Mouse (Mus musculus): ENCODE measurements around the gene Ivns1abp. TPM values are rescaled to one million over a fixed set of nuclear protein-coding genes. Genes with fewer than 3 reads are reported as not detected.

The Ivns1abp gene
- polyA plus RNA-seq (2012; rRNA removed) = 85.7 and 93.8 TPM in 2 replicates

DNA sequence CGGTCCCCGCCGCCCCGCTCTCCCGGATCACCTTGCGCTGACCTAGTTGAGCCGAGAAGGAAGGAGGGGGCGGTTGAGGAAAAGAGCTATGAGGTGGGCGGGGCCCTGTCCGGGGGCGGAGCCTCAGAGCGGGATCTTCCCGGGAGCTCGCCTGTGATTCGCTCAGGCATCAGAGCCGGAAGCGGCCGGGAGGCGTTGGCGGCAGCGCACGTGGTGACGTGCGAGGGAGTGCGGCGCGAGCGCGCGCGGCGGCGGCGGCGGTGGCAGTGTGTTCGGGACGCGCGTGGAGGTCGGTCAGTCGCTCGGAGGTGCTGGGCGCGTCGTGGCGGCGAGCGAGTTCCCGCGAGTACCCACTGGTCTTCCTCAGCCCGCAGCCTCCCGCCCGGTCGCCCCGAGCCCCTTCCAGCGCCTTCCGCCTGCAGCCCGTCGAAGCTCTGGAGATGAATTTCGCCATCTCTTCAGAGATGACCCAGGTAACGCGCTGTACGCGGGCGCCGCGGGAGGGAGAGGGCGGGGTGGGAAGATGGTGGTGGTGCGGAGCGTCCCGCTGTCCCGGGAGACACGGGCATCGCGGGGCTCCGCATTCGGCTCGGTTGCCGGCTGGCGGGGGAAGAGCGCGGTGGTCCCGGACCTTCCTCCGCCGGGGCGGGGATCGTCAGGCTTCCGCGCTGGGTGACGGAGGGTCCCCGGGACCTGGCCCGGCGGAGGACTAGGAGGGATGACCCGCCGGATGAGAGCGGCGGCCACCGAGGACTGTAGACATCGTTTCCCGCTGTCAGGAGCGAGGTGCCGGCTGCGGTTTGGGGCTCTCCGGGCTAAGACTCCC lies at the start of gene Ivns1abp:
Gene Ivns1abp, plus strand, starts transcription at position 195 of the 826 bp plus-strand sequence.
- peak; percentile 89 for TF ChIP-seq POLR2A (IDR thresholded peaks at IDR 0.05; ENCODE audit: control insufficient read depth, extremely low read depth, insufficient read depth, low read length, poor library complexity)
- 0 out of 2 replicates have a peak, but pooled peaks have one; percentile 52 for TF ChIP-seq CTCF (IDR thresholded peaks at IDR 0.05; ENCODE audit: borderline replicate concordance, control insufficient read depth, extremely low read depth, insufficient read depth, low read length, poor library complexity)
- peak within 1 kb of the TSS; percentile 74 for H3K27ac ChIP-seq (ENCODE audit: control insufficient read depth, insufficient read depth, low read length)
- H3K4me3 ChIP-seq (ENCODE audit: control insufficient read depth, insufficient read depth, low read length) = peak within 1 kb of the TSS; percentile 91
- H3K36me3 ChIP-seq (ENCODE audit: control insufficient read depth, insufficient read depth, low read length) = peaks cover 1% of the 10 kb centered on the region; the same call in 1 of the 2 replicates
- 1% methylated on average over 104 of the region's 104 CpGs for WGBS
- no peaks in the 10 kb centered on the region for H3K27me3 ChIP-seq (ENCODE audit: control insufficient read depth, insufficient read depth, low read length)
- peaks cover 2% of the 10 kb centered on the region; the same call in 1 of the 2 replicates for H3K4me1 ChIP-seq (replicated peaks; ENCODE audit: control insufficient read depth, insufficient read depth, low read length)
- peak; percentile 99 for DNase-seq

DNA sequence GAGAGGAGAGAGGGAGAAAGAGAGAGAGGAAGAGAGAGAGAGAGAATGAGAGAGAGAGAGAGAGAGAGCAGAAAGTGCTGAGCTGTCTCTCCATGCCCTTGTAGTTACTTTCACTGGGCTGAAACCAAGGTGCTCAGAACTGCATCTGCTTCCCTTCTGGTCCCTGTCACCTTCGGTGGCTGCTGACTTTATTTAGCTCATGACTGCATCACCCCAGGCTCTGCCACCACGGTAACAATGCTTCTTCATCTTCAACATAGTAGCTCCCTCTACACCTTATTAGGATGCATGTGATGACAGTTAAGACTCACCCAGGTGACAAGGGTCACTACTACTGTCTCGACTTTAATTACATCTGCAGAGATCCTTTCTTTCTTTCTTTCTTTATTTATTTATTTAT lies 48.8 kb upstream of the Ivns1abp start:
- Histone ChIP-seq H3K4me3 (ENCODE audit: control insufficient read depth, insufficient read depth, low read length) (no peak overlapping the region), H3K27ac (ENCODE audit: control insufficient read depth, insufficient read depth, low read length) (no peak overlapping the region), H3K27me3 (ENCODE audit: control insufficient read depth, insufficient read depth, low read length) (no peaks in the 10 kb centered on the region), H3K36me3 (ENCODE audit: control insufficient read depth, insufficient read depth, low read length) (no peaks in the 10 kb centered on the region), H3K4me1 (replicated peaks; ENCODE audit: control insufficient read depth, insufficient read depth, low read length) (no peaks in the 10 kb centered on the region)
- TF ChIP-seq POLR2A (IDR thresholded peaks at IDR 0.05; ENCODE audit: control insufficient read depth, extremely low read depth, insufficient read depth, low read length, poor library complexity) = no peak
- TF ChIP-seq CTCF (IDR thresholded peaks at IDR 0.05; ENCODE audit: borderline replicate concordance, control insufficient read depth, extremely low read depth, insufficient read depth, low read length, poor library complexity) = no peak
- WGBS = 75% methylated on average over 3 of the region's 3 CpGs
- DNase-seq = no peak

DNA sequence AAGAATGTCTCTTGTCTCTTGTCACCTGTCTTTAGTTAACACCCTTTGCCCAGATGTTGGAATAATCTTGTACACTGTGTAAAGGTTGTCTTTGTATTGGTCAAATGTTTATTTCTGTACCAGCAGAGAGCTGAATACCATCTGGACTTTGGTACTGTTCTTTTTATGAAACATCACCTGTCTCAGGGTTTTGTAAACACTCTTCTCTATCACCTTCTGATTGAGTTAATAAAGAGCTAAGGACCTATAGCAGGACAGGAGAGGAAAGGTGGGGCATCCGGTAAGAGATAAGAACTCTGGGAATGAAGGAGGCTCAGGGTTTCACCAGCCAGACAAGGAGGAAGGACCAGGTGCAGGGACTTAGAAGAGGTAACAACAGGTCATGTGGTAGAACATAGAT lies 47.7 kb upstream of the Ivns1abp start:
- no peak for DNase-seq
- Histone ChIP-seq H3K36me3 (ENCODE audit: control insufficient read depth, insufficient read depth, low read length) (no peaks in the 10 kb centered on the region), H3K4me1 (replicated peaks; ENCODE audit: control insufficient read depth, insufficient read depth, low read length) (no peaks in the 10 kb centered on the region), H3K4me3 (ENCODE audit: control insufficient read depth, insufficient read depth, low read length) (no peak overlapping the region), H3K27me3 (ENCODE audit: control insufficient read depth, insufficient read depth, low read length) (no peaks in the 10 kb centered on the region), H3K27ac (ENCODE audit: control insufficient read depth, insufficient read depth, low read length) (no peak overlapping the region)
- 92% methylated on average over 1 of the region's 1 CpGs for WGBS
- TF ChIP-seq POLR2A (IDR thresholded peaks at IDR 0.05; ENCODE audit: control insufficient read depth, extremely low read depth, insufficient read depth, low read length, poor library complexity) = no peak
- TF ChIP-seq CTCF (IDR thresholded peaks at IDR 0.05; ENCODE audit: borderline replicate concordance, control insufficient read depth, extremely low read depth, insufficient read depth, low read length, poor library complexity) = no peak

DNA sequence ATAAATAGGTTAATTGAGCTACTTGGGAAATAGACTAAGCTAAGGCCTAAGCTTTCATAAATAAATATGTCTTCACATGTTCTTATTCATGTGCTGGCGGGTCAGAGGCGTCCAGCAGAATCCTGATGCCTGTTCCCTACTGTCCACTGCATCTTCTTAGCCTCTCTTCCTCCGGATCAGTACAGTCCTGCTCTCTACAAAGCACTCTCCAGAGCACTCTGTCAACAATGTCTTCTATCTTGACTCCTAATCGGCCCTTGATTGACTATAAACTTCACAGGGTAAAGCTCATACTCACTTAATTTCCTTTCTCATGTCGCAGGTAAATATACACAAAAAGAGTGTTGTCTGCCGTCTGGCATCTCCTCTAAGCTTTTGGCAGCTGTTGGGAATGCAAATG lies 47.3 kb upstream of the Ivns1abp start:
- H3K4me3 ChIP-seq (ENCODE audit: control insufficient read depth, insufficient read depth, low read length) = no peak overlapping the region
- WGBS = 94% methylated on average over 6 of the region's 6 CpGs
- H3K36me3 ChIP-seq (ENCODE audit: control insufficient read depth, insufficient read depth, low read length) = no peaks in the 10 kb centered on the region
- DNase-seq = no peak
- no peak overlapping the region for H3K27ac ChIP-seq (ENCODE audit: control insufficient read depth, insufficient read depth, low read length)
- no peaks in the 10 kb centered on the region for H3K4me1 ChIP-seq (replicated peaks; ENCODE audit: control insufficient read depth, insufficient read depth, low read length)
- no peaks in the 10 kb centered on the region for H3K27me3 ChIP-seq (ENCODE audit: control insufficient read depth, insufficient read depth, low read length)
- TF ChIP-seq CTCF (IDR thresholded peaks at IDR 0.05; ENCODE audit: borderline replicate concordance, control insufficient read depth, extremely low read depth, insufficient read depth, low read length, poor library complexity) (no peak), POLR2A (IDR thresholded peaks at IDR 0.05; ENCODE audit: control insufficient read depth, extremely low read depth, insufficient read depth, low read length, poor library complexity) (no peak)

DNA sequence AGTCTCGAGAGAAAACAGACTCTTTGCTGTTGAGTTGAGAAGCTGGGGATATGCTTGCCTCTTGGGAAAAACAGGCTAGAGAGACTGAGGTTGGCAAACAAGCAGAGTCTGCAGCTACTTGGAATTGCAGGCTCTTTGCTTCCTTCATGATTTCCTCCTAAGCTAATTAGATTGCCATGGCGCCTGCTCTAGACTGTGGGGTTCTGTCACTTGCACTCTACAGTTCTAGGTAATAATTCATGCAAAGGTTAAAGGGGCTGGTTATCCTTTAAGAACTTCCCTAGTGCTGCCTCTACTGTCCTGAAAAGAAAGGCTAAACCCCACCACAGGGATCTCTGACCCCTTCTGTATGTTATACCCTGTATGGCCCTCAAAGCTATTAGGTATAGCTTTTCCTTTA lies 46.7 kb upstream of the Ivns1abp start:
- no peak overlapping the region for H3K27ac ChIP-seq (ENCODE audit: control insufficient read depth, insufficient read depth, low read length)
- H3K4me1 ChIP-seq (replicated peaks; ENCODE audit: control insufficient read depth, insufficient read depth, low read length) = no peaks in the 10 kb centered on the region
- H3K4me3 ChIP-seq (ENCODE audit: control insufficient read depth, insufficient read depth, low read length) = no peak overlapping the region
- no peaks in the 10 kb centered on the region for H3K27me3 ChIP-seq (ENCODE audit: control insufficient read depth, insufficient read depth, low read length)
- H3K36me3 ChIP-seq (ENCODE audit: control insufficient read depth, insufficient read depth, low read length) = no peaks in the 10 kb centered on the region
- TF ChIP-seq POLR2A (IDR thresholded peaks at IDR 0.05; ENCODE audit: control insufficient read depth, extremely low read depth, insufficient read depth, low read length, poor library complexity) = no peak
- 90% methylated on average over 2 of the region's 2 CpGs for WGBS
- DNase-seq = no peak

DNA sequence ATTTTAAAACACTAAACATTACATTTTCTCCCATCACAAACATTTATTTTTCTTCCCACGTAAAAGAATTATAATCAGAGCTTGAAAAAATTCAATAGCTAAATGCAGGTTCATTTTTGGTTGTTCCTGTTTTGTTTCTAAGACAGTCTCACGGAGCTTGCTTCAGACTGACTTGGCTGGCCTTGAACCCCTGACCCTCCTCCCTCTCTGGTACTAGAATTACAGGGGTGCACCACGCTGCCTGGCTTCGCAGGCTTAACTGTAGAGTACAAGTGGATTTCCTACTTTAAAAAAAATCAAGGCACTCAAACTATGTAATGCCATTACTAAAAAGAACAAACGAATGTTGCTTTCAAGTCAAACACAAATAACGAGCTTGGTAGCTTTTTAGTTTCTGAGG lies 42.8 kb upstream of the Ivns1abp start:
- no peaks in the 10 kb centered on the region for H3K27me3 ChIP-seq (ENCODE audit: control insufficient read depth, insufficient read depth, low read length)
- no peaks in the 10 kb centered on the region for H3K4me1 ChIP-seq (replicated peaks; ENCODE audit: control insufficient read depth, insufficient read depth, low read length)
- no peak overlapping the region for H3K4me3 ChIP-seq (ENCODE audit: control insufficient read depth, insufficient read depth, low read length)
- WGBS = 87% methylated on average over 6 of the region's 6 CpGs
- no peak for DNase-seq
- no peaks in the 10 kb centered on the region for H3K36me3 ChIP-seq (ENCODE audit: control insufficient read depth, insufficient read depth, low read length)
- no peak for TF ChIP-seq POLR2A (IDR thresholded peaks at IDR 0.05; ENCODE audit: control insufficient read depth, extremely low read depth, insufficient read depth, low read length, poor library complexity)
- TF ChIP-seq CTCF (IDR thresholded peaks at IDR 0.05; ENCODE audit: borderline replicate concordance, control insufficient read depth, extremely low read depth, insufficient read depth, low read length, poor library complexity) = no peak
- no peak overlapping the region for H3K27ac ChIP-seq (ENCODE audit: control insufficient read depth, insufficient read depth, low read length)

Data from thymus, adult 2 months (tissue).